Mouse (Mus musculus) gastrocnemius, postnatal 25 days (tissue): ENCODE data around the gene Hils1. TPM values are rescaled to one million over a fixed set of nuclear protein-coding genes. Genes with fewer than 3 reads are reported as not detected.
A peak's percentile ranks its signal among the peaks of the same experiment; 100 is the strongest.

ENCODE experiments used
- DNase-seq: peaks from one replicate; pipeline ENCODE4 v3.0.0; 2022
- total RNA-seq, 2 experiments: library from RNA; stranded (reverse); gene quantifications; 1 replicate in 1 of 2; 2 replicates in 1 of 2; pipeline ENCODE4 v1.2.3; 2021

The Hils1 gene
- total RNA-seq, 2 experiments from 2014 or later: not detected

DNA sequence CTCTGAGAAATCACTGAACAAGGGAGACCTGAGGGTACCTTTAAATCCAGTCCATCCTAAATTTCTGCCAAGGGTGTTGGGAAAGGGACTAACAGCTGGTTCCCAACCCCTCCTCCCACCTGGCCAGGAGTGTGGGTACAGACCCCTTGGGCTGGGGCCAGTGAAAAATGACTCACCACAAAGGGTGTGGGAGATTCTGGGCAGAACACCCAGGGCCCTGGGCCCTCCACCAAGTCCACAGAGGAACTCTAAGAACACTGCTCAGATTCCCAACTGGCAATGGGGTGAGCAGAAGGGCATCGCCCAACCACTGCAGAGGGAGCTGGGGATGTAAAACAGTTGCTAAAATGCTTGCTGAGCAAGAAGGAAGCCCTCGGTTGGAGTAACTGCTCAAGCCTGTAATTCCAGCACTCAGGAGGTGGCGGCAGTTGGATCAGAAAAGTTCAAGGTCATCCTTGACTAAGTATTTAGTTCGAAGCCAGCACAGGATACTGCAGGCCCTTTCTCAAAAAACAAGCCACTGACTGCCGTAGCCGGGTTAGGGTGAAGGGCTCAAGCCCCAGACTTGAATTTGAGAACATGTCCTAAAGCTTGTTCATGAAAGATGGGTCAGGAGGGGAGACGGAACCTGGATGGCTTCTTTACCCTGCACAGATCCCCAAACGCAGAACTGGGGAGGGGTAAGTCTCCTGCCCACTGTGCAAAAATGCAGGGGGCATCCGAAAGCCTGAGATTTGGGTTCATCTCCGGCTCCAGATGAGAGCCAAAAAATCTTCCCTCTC lies 21.6 kb downstream of the Hils1 start:
- DNase-seq: peak; percentile 81

- DNase-seq: peak; percentile 86
Measured at GRCm38 (mm10) chr11:94989562-94990017, 22.2 kb downstream of the Hils1 start.

DNA sequence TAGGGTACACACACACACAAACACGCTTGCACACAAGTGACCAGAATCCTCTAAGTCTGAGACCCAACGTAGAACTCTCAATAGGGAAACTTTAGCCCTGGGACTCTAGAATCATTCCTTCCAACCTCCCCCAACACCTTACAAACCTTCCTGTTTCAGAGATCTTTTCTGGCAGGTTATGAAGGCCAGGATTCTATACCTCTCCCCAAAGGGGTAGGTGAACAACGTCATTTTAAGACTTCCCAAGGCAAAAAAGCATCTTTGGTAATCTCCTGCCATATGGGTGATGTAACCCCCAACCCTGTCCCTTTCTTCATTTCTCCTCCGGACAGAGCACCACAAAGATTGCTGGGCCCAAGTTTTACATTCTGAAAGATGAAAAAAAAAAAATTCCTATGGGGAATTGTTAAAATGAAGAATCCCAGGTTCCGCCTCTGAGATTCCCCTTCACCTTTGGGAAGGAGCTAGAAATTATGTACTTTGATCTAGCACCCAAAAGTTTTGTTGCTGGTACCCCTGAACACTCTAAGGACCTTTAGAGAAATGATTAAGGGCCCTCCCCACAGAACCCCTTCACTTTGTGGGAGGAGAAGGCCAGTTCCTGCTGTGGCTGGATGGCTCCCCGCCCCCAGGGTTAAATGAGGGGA lies 22.8 kb downstream of the Hils1 start:
- no peak for DNase-seq

- peak; percentile 94 for DNase-seq
Measured at GRCm38 (mm10) chr11:94990749-94991577, 23.6 kb downstream of the Hils1 start, which contains the start of gene Ppp1r9b. Gene Ppp1r9b, plus strand, starts transcription at chr11:94991035.

DNA sequence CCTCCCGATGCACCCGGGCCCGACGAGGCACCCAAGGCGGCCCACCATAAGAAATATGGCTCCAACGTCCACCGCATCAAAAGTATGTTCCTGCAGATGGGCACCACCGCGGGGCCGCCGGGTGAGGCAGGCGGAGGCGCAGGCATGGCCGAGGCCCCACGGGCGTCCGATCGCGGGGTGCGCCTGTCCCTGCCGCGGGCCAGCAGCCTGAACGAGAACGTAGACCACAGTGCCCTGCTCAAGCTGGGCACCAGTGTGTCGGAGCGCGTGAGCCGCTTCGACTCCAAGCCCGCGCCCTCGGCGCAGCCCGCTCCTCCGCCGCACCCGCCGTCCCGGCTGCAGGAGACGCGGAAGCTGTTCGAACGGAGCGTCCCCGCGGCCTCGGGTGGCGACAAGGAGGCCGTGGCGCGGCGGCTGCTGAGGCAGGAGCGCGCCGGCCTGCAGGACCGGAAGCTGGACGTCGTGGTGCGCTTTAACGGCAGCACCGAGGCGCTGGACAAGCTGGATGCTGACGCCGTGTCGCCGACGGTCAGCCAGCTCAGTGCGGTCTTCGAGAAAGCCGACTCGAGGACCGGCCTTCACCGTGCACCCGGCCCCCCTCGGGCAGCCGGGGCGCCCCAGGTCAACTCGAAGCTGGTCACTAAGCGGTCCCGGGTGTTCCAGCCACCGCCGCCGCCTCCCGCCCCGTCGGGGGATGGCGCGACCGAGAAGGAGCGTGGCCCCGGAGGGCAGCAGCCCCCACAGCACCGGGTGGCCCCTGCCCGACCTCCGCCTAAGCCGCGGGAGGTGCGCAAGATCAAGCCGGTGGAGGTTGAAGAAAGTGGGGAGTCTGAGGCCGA lies 24.5 kb downstream of the Hils1 start:
- DNase-seq: no peak

DNA sequence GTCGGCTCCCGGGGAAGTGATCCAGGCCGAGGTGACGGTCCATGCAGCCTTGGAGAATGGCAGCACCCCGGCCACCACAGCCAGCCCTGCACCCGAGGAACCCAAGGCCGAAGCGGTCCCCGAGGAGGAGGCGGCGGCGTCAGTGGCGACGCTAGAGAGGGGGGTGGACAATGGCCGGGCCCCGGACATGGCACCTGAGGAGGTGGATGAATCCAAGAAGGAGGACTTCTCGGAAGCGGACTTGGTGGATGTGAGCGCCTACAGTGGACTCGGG lies 25.0 kb downstream of the Hils1 start:
- no peak for DNase-seq

DNA sequence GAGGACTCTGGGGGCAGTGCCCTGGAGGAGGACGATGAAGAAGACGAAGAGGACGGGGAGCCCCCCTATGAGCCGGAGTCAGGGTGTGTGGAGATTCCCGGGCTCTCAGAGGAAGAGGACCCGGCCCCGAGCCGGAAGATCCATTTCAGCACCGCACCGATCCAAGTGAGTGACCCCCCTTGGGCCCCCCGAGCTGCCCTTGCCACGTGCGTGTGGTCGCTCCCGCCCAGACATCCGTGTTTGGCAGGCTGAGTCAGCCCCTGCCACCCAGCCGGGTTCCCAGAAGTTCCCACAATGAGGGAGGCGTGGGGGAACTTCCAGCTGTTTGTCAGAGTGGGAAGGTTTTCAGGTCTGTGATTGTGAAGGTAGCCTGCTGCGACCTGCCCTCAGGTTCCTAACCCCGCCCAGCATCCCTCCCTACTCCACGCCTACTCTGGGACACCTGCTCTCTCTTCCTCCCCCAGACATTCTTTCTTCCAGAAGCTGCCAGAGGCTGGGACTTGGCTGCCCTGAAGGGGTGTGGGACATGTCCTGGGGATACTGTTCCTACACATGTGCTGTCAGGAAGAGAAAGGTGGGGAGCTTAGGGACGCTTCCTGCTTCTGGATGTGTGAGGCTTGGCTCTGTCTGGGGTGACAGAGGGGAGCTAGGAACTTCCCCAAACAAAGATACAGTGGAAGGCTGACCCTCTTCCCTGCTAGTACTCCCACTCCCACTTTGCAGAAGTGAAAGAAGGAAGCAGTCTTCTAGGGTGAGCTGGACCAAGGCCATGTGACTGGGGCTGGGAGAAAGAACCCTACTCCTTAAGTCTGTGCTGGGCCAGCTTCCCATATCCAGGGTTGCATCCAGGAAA lies 25.6 kb downstream of the Hils1 start:
- peak; percentile 61 for DNase-seq

GRCm38 (mm10) chr11:94994208-94994814 lies 26.9 kb downstream of the Hils1 start:
- DNase-seq: no peak

DNA sequence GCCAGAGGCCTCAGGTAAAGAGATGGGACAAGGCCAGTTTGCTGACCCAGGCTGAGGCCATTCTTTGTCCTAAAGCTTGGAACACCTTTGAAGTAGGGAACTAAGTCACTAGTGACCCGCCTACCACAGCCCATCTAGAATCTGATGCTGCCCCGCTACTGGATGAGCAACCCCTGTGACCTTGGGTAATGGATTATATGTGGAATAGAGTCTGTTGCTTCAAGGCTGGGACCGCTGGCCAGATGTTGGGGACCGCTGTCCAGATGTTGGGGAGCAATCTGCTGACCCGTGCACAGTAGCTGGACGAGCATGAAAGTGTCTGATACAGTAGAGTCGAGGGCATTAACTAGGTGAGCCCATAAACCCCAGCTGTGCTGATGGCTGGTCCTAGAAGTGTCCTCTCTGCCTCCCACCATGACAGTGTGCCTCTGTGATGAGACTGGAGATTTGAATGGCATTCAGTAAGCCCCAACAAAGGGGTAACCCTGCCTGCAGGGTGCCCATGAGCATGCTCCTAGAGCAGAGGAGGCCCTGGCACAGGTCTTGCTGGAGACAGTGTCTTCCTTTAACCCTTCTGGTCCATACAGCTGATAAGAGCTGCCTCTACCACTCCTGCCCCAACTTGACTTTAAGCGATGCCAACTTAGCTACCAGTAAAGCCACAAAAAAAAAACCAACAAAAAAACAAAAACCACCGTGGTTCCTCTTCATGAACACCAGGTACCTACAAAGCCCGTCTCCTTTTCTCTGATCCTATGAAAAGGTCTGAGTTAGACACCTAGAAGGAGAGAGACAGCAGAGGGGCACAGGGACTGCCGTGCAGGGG lies 27.8 kb downstream of the Hils1 start:
- DNase-seq: no peak

- no peak for DNase-seq
Measured at GRCm38 (mm10) chr11:94996101-94996500, 28.7 kb downstream of the Hils1 start.

DNA sequence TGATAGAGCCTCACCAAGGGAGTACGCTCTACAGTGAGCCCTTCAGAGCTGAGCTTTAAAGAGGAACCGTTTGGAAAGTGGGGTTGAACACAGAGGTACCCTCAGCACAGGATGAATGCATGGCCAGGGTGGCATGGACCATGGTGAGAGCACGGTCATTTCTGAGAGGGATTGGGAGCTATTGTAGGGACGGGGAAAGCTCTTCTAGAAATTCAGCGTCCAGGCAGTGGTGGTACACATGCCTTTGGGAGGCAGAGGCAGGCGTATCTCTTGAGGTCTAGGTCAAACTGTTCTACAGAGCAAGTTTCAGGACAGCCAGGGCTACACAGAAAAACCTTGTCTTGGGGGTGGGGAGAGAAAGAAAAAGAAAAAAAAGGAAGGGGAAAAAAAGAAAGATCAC lies 29.6 kb downstream of the Hils1 start:
- DNase-seq: no peak

DNA sequence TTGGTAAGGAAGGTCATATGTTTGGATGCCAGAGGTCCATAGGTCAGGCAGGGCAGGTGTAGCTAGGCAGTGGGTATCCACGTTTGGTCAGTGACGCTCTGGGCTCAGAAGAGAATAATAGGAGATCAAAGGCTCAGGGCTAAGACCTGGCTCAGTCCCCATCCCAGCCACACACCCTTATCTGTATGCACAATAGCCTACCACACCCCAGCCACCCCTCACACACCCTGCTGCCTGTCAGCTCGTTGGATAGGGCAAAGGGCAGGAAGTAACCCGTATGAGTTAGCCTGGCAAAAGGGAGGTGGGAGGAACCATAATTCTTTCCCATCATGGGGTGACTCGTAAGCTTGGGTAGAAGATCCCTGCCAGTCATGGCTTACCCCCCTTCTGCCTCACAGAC lies 30.2 kb downstream of the Hils1 start:
- DNase-seq: no peak

DNA sequence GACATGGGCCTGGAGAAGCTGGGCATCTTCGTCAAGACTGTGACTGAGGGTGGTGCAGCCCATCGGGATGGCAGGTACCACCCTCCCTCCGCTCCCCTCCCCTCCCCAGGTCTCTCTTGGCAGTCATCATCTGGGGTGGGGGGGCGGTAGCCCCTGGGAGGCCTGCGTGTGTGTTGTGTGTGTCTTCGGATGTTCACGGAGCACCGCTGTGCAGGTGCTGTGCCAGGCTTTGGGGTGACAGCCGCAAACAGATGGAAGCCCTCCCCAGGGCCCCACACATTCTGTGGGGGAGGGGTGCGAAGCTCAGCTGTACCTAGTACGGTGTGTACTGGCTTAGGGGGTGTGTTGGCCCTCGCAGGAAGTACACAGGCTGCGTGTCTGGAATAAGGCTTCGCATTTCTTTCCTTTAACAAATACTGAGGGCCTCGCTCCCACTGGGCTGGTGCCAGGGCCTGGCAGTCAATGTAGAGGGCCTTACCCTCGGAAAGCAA lies 30.7 kb downstream of the Hils1 start:
- DNase-seq: peak; percentile 69

GRCm38 (mm10) chr11:95000128-95000527 lies 32.7 kb downstream of the Hils1 start:
- DNase-seq: no peak

GRCm38 (mm10) chr11:95000548-95000947 lies 33.2 kb downstream of the Hils1 start:
- peak; percentile 68 for DNase-seq

GRCm38 (mm10) chr11:95001058-95001457 lies 33.7 kb downstream of the Hils1 start:
- DNase-seq: peak; percentile 63

- no peak for DNase-seq
Measured at GRCm38 (mm10) chr11:95001584-95002347, 34.4 kb downstream of the Hils1 start.

DNA sequence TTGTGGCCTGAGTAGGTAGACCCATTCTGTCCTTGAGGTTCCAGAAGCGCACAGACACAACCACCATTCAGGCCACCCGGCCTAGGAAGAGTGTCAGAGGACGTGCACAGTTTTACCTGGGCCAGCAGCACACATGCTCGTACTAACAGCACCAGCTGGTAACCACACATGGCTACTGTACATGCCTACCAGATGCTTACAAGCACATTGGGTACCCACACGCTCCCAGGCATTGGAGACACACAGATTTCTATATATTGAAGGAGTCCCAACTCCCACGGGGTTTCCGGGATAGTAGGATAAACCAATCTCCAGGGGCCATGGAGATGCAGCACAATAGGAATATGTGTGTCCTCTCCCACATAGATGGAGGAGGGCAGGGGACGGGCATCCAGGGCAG lies 35.3 kb downstream of the Hils1 start:
- DNase-seq: no peak
